Mouse (Mus musculus) E14TG2a.4 (cell line): ENCODE data around the gene Celf1.

Experiments used
- H3K27me3 ChIP-seq: 2 replicates; pipeline ENCODE4 v1.6.1; 2014; ENCODE audit warnings: low read length, control low read depth; ENCODE audit not compliant: insufficient read depth
- H3K36me3 ChIP-seq: 2 replicates; pipeline ENCODE4 v1.6.1; 2014; ENCODE audit warnings: low read length, control low read depth; ENCODE audit not compliant: insufficient read depth
- H3K4me1 ChIP-seq: replicated peaks from 2 replicates; pipeline ENCODE4 v1.6.1; 2014; ENCODE audit warnings: low read depth, low read length, control low read depth
- H3K4me3 ChIP-seq: replicated peaks from 2 replicates; pipeline ENCODE4 v1.5.1; 2014; ENCODE audit warnings: mild to moderate bottlenecking, low read length
- H3K9me3 ChIP-seq: 2 replicates; pipeline ENCODE4 v1.6.1; 2014; ENCODE audit warnings: low read length, control low read depth
- CTCF ChIP-seq: conservative IDR thresholded peaks from 2 replicates; pipeline ENCODE4 v1.5.1; 2014; ENCODE audit warnings: low read length
- NANOG ChIP-seq: IDR thresholded peaks from 2 replicates; pipeline ENCODE4 v1.6.1; 2014; ENCODE audit warnings: borderline replicate concordance, low read length, mixed read lengths
- POU5F1 ChIP-seq: IDR thresholded peaks from 2 replicates; pipeline ENCODE4 v1.6.1; 2014; ENCODE audit warnings: low read length, borderline replicate concordance

Celf1 gene

DNA sequence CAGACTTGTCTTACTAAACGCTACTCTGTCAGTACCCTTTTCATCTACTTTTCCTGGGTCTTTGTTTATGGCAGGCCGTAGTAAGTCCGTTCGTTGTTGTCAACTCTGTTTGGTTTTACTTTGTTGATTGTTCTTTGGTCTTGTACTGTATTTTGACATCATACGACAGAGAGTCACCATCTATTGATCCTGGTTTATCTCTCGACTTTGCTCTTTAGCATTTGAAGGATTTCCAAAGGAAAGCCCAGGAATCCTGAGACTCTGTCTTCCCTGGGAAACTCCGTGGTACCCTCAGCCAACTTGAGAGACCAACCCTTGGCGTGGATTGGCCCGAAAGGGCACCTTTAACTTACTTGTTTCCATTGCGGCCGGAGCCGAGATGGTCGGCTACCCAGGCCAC lies 11.6 kb upstream of the Celf1 start:
- Histone ChIP-seq H3K4me3 (no peak overlapping the region), H3K4me1 (peaks cover 13% of the 10 kb centered on the region; the same call in 1 of the 2 replicates), H3K9me3 (no peaks in the 10 kb centered on the region), H3K27me3 (peaks cover 9% of the 10 kb centered on the region), H3K36me3 (no peaks in the 10 kb centered on the region)
- no peak for TF ChIP-seq POU5F1
- no peak for TF ChIP-seq NANOG
- no peak for TF ChIP-seq CTCF

DNA sequence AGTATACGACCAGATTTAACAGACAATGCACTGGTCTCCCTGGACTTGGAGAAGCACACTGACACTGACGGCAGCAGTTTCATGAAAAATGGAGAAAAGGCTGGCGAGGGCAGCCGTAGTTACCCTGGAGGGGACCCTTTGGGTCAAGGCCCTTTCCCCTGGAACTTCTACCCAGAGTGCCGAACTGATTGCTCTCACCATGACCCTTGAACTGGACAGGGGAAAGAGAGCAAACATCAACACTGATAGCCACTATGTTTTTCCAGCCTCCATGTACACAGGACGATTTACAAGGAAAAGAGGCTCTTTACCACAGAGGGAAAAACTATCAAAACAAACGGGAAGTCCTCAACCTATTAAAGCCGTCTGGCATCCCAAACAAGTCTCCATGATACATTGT lies 8.4 kb upstream of the Celf1 start:
- Histone ChIP-seq H3K4me3 (no peak overlapping the region), H3K27me3 (no peaks in the 10 kb centered on the region; the same call in 1 of the 2 replicates), H3K9me3 (no peaks in the 10 kb centered on the region), H3K36me3 (no peaks in the 10 kb centered on the region), H3K4me1 (peaks cover 15% of the 10 kb centered on the region; the same call in 1 of the 2 replicates)
- TF ChIP-seq CTCF (no peak), POU5F1 (no peak)

DNA sequence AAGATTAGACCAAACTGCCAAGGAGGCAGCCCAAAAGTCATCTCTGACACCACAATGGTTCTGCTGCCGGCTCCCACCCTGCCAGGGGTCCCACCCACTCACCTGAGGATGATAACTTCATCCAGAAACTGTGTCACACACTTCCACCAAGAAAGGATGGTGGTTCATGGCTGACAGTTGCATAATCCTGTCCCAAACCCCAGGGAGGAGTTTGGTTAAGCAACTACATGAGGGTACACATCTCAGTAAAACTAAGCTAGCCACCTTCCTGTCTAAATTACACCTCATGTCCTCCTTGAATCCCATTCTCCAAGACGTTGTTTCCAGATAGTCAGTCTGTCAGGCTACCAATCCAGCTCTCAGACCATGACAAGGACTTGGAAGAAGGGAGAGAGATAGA lies 7.9 kb upstream of the Celf1 start:
- Histone ChIP-seq H3K36me3 (no peaks in the 10 kb centered on the region), H3K27me3 (no peaks in the 10 kb centered on the region; the same call in 1 of the 2 replicates), H3K4me1 (peaks cover 15% of the 10 kb centered on the region; the same call in 1 of the 2 replicates), H3K9me3 (no peaks in the 10 kb centered on the region), H3K4me3 (no peak overlapping the region)
- TF ChIP-seq CTCF (no peak), NANOG (no peak)

DNA sequence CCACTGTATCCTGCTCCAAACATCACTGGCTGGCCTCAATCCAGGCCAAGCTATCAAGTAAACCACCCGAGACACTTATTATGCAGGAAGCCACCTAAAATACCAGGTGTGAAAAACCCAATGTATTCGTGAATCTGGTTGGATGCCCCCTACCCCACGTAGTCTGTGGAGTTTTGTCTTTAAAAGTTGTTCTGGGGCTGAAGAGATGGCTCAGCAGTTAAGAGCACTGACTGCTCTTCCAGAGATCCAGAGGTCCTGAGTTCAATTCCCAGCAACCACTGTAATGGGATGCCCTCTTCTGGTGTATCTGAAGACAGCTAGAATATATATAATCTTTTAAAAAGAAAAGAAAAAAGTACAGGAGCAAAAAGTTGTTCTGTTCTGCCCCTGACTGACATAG lies 1.8 kb upstream of the Celf1 start:
- Histone ChIP-seq H3K27me3 (no peaks in the 10 kb centered on the region), H3K4me1 (peaks cover 36% of the 10 kb centered on the region), H3K9me3 (no peaks in the 10 kb centered on the region), H3K4me3 (no peak overlapping the region), H3K36me3 (peaks cover 15% of the 10 kb centered on the region; the same call in 1 of the 2 replicates)
- no peak for TF ChIP-seq CTCF
- TF ChIP-seq POU5F1 = no peak
- TF ChIP-seq NANOG = no peak

DNA sequence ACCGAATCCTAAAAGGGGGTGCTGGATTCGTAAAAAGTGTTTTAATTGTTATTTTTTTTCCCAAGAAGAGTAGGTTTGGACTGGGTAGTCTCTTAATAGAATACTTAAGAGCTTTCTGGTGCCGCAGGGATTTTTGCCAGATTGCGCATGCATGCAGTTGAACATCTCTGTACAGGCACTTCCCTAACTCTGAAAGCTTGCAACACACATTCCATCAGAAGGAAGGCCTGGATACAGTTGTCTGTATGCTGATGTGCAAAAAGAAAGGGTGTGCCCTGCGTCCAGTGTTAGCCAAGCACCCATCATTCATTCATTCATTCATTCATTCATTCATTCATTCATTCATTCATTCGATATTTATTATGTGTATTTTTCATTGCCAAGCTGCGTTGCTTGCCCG lies 432 bp upstream of the Celf1 start:
- TF ChIP-seq NANOG = no peak
- no peak for TF ChIP-seq POU5F1
- TF ChIP-seq CTCF = no peak
- Histone ChIP-seq H3K27me3 (no peaks in the 10 kb centered on the region), H3K4me1 (peaks cover 49% of the 10 kb centered on the region), H3K36me3 (peaks cover 28% of the 10 kb centered on the region; the same call in 1 of the 2 replicates), H3K4me3 (peak overlapping the region; percentile 98), H3K9me3 (no peaks in the 10 kb centered on the region)

DNA sequence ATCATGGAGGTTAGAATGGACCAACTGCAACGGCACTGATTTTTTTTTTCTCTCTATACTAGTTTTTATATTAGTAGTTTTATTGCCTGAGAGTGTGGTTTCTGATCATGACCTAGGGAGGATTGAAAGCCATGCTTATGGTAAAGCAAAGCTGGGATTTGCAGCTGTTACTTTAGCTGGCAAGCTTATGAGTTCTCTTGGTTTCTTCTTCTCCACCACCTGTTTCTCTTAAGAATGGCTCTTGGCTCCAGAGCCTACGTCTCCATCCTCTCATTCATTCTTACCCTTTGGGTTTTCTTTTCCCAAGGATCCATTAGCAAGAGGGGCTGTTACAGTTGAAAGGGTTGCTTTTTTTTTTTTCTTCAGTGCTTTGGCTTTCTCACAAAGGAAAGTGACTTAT lies 1.6 kb downstream of the Celf1 start:
- Histone ChIP-seq H3K27me3 (no peaks in the 10 kb centered on the region), H3K4me3 (peak overlapping the region; percentile 98), H3K4me1 (peaks cover 67% of the 10 kb centered on the region), H3K36me3 (peaks cover 46% of the 10 kb centered on the region), H3K9me3 (no peaks in the 10 kb centered on the region)
- no peak for TF ChIP-seq NANOG
- no peak for TF ChIP-seq CTCF
- no peak for TF ChIP-seq POU5F1

DNA sequence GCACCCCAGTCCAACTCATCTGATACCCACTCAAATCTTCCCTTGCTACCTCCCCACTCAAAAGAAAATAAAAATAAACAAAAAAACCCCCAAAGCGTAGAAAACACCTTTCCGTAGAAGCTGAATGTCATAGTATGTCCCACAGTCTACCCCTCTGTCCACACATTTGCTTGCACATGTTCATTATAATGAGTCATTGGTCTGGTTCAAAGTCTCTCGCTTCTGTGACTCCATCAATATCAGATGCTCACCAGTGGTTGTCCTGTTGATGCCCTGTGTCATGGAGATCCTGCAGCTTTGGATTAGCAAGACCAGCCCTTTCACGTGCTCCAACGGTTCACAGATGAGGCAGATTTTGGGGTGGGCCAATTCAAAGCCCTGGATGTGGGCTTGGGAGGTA lies 10.0 kb downstream of the Celf1 start:
- Histone ChIP-seq H3K36me3 (peaks cover 58% of the 10 kb centered on the region), H3K4me1 (peaks cover 58% of the 10 kb centered on the region), H3K9me3 (no peaks in the 10 kb centered on the region), H3K27me3 (no peaks in the 10 kb centered on the region), H3K4me3 (no peak overlapping the region)
- TF ChIP-seq POU5F1 = no peak
- no peak for TF ChIP-seq CTCF

DNA sequence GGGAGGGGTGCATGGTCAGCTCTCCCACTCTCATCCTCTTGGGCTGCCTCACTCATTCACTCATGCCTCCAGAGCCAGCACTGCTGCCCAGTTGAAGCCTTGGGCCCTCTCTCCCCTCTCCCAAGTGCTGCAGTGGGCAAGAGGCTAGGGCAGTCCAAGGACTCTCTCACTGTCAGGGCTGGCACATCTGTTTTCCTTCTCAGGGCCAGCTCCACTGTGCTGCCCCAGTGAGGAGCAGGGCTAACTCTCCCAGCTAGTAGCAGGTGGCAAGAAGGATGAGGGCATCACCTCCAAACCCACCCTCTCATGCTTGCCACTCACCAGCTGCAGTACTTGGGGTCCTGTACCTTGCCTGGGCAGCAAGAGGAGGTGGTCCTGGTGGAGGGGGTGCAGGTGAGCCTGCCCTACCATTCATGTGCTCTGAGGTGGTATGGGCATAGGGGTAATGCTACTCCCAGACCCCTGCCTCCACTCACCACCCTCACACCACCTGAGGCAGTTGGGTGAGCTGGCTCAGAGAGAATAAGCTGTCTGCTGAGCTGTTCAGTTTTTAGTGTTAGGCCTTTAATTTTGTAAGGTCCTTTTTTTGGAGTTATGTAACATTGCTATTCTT lies 10.5 kb downstream of the Celf1 start:
- Histone ChIP-seq H3K9me3 (no peaks in the 10 kb centered on the region), H3K36me3 (peaks cover 59% of the 10 kb centered on the region), H3K4me1 (peaks cover 57% of the 10 kb centered on the region), H3K4me3 (no peak overlapping the region), H3K27me3 (no peaks in the 10 kb centered on the region)
- TF ChIP-seq POU5F1 (no peak), NANOG (no peak), CTCF (no peak)

DNA sequence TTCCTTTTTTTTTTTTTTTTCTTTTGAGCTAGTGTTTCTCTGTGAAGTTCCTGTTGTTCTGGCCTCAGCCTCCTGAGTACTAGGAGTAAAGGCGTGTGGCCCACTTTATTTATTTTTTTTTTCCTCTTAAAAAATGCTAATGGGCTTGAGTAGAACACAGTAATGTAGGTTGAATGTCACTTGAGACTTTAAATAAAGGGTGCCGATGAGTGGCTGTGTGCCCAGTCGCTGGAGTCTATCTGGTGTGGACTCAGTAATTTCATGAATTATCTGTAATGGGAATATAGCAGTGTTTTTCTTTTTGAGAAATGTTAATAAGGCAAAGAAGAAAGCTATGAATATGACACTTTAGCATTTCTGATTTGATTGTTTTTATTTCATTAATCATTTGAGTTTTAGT lies 13.3 kb downstream of the Celf1 start:
- Histone ChIP-seq H3K27me3 (no peaks in the 10 kb centered on the region), H3K4me1 (peaks cover 38% of the 10 kb centered on the region), H3K4me3 (no peak overlapping the region), H3K36me3 (peaks cover 54% of the 10 kb centered on the region), H3K9me3 (no peaks in the 10 kb centered on the region)
- TF ChIP-seq NANOG (no peak), POU5F1 (no peak), CTCF (no peak)
